Mouse (Mus musculus) liver, adult 2 months (tissue): ENCODE data around the gene Add2. TPM values are rescaled to one million over a fixed set of nuclear protein-coding genes. Genes with fewer than 3 reads are reported as not detected.
"Not testable (repeated sequence)": the region's sequence is repeated elsewhere in the genome, so short reads cannot be mapped to it uniquely, and the experiment has no call there.

Experiments
- DNase-seq: peaks from one replicate; pipeline ENCODE4 v3.0.0-alpha.2; 2011; ENCODE audit warnings: low read depth, low spot score; ENCODE audit errors: extremely low read depth
- H3K27ac ChIP-seq: fragments of 200-500 bp; replicated peaks from 2 replicates; pipeline ENCODE4 v1.5.1; 2012; ENCODE audit warnings: low read depth, mild to moderate bottlenecking, control low read depth, inconsistent platforms, low read length; ENCODE audit not compliant: insufficient read depth
- H3K27me3 ChIP-seq: fragments of 200-500 bp; 2 replicates; pipeline ENCODE4 v1.6.1; 2012; ENCODE audit warnings: mild to moderate bottlenecking, moderate library complexity, low read length, inconsistent platforms; ENCODE audit not compliant: control insufficient read depth, insufficient read depth
- H3K36me3 ChIP-seq: fragments of 200-500 bp; 2 replicates; pipeline ENCODE4 v1.6.1; 2012; ENCODE audit warnings: low read length, inconsistent platforms; ENCODE audit not compliant: control insufficient read depth, insufficient read depth
- H3K4me1 ChIP-seq: fragments of 200-500 bp; 2 replicates; pipeline ENCODE4 v1.6.1; 2011; ENCODE audit warnings: low read length; ENCODE audit not compliant: control insufficient read depth, insufficient read depth
- H3K4me3 ChIP-seq: fragments of 200-500 bp; 2 replicates; pipeline ENCODE4 v1.5.1; 2011; ENCODE audit warnings: low read depth, mild to moderate bottlenecking, control low read depth, low read length, moderate library complexity; ENCODE audit not compliant: insufficient read depth
- H3K79me2 ChIP-seq: fragments of 200-500 bp; 2 replicates; pipeline ENCODE4 v1.6.1; 2012; ENCODE audit warnings: inconsistent platforms, mild to moderate bottlenecking, low read length, moderate library complexity; ENCODE audit not compliant: control insufficient read depth, insufficient read depth
- H3K9ac ChIP-seq: fragments of 200-500 bp; 2 replicates; pipeline ENCODE4 v1.6.1; 2012; ENCODE audit warnings: low read depth, mild to moderate bottlenecking, control low read depth, inconsistent platforms, low read length
- CTCF ChIP-seq: fragments of 200-500 bp; IDR thresholded peaks from 2 replicates; pipeline ENCODE4 v1.5.1; 2011; ENCODE audit warnings: low read depth, low read length, control low read depth
- POLR2A ChIP-seq: fragments of 200-500 bp; IDR thresholded peaks from 2 replicates; pipeline ENCODE4 v1.6.1; 2011; ENCODE audit warnings: low read length, control low read depth; ENCODE audit not compliant: insufficient read depth; ENCODE audit errors: extremely low read depth
- WGBS: fragments of 180-500 bp; shearing (Covaris S2); methylation state at CpG from one replicate; pipeline ENCODE4 v1.1.7; 2018; 5-methylcytosine and 5-hydroxymethylcytosine counted together
- polyA plus RNA-seq: library from polyadenylated mRNA; depleted of rRNA; stranded (reverse); fragments of >200 nt; gene quantifications from 2 replicates; pipeline ENCODE4 v1.2.3, GENCODE M21; 2012; rRNA removed
- total RNA-seq: library from RNA; depleted of rRNA; stranded (reverse); fragments of >200 nt; gene quantifications from 2 replicates; pipeline ENCODE4 v1.2.3, GENCODE M21; 2014; rRNA removed

Add2 gene
- total RNA-seq = under 0.01 and 0.20 TPM in 2 replicates
- not detected in 2 replicates for polyA plus RNA-seq

GRCm38 (mm10) chr6:86028601-86029322 is at the start of gene Add2:
Gene Add2 (plus strand): TSS chr6:86028681.
- no peak for DNase-seq
- H3K9ac ChIP-seq = no peak within 1 kb of the TSS
- no peak within 1 kb of the TSS for H3K4me3 ChIP-seq
- TF ChIP-seq POLR2A = no peak
- no peak for TF ChIP-seq CTCF
- no peaks in the 10 kb centered on the region for H3K79me2 ChIP-seq
- 0 out of 2 replicates have a peak, but pooled peaks cover 7% of the 10 kb centered on the region for H3K27me3 ChIP-seq
- H3K27ac ChIP-seq = no peak within 1 kb of the TSS
- 4% methylated on average over 56 of the region's 56 CpGs for WGBS
- H3K4me1 ChIP-seq = no peaks in the 10 kb centered on the region
- H3K36me3 ChIP-seq = no peaks in the 10 kb centered on the region

- not testable (repeated sequence) for H3K9ac ChIP-seq, H3K4me3 ChIP-seq, H3K27me3 ChIP-seq, H3K27ac ChIP-seq, H3K4me1 ChIP-seq, H3K79me2 ChIP-seq, DNase-seq, H3K36me3 ChIP-seq
- WGBS = 92% methylated on average over 4 of the region's 4 CpGs
Observed at GRCm38 (mm10) chr6:85978736-85979135, 49.7 kb upstream of the Add2 start.

- Histone ChIP-seq H3K4me1 (no peaks in the 10 kb centered on the region), H3K79me2 (no peaks in the 10 kb centered on the region), H3K9ac (no peak overlapping the region), H3K4me3 (no peak overlapping the region), H3K36me3 (no peaks in the 10 kb centered on the region), H3K27ac (no peak overlapping the region), H3K27me3 (no peaks in the 10 kb centered on the region)
- no peak for DNase-seq
- 80% methylated on average over 8 of the region's 8 CpGs for WGBS
- TF ChIP-seq POLR2A (no peak), CTCF (no peak)
Observed at GRCm38 (mm10) chr6:85984351-85984750, 44.1 kb upstream of the Add2 start.

GRCm38 (mm10) chr6:85989570-85989969 is 38.9 kb upstream of the Add2 start:
- not testable (repeated sequence) for H3K4me1 ChIP-seq, H3K36me3 ChIP-seq, H3K9ac ChIP-seq, H3K4me3 ChIP-seq, H3K27ac ChIP-seq, H3K79me2 ChIP-seq, DNase-seq, H3K27me3 ChIP-seq
- WGBS = 86% methylated on average over 5 of the region's 5 CpGs

GRCm38 (mm10) chr6:85990774-85991173 is 37.7 kb upstream of the Add2 start:
- H3K27me3 ChIP-seq, H3K9ac ChIP-seq, H3K79me2 ChIP-seq, H3K4me3 ChIP-seq, H3K4me1 ChIP-seq, H3K36me3 ChIP-seq, DNase-seq, H3K27ac ChIP-seq: not testable (repeated sequence)
- WGBS = 88% methylated on average over 5 of the region's 5 CpGs

- peaks cover 2% of the 10 kb centered on the region; the same call in 1 of the 2 replicates for H3K4me1 ChIP-seq
- no peaks in the 10 kb centered on the region for H3K79me2 ChIP-seq
- DNase-seq = peak; percentile 12
- no peak overlapping the region for H3K4me3 ChIP-seq
- H3K27ac ChIP-seq = no peak overlapping the region
- WGBS = 78% methylated on average over 18 of the region's 18 CpGs
- H3K9ac ChIP-seq = no peak overlapping the region
- no peaks in the 10 kb centered on the region for H3K36me3 ChIP-seq
- peak; percentile 70 for TF ChIP-seq CTCF
- TF ChIP-seq POLR2A = no peak
- no peaks in the 10 kb centered on the region for H3K27me3 ChIP-seq
Observed at GRCm38 (mm10) chr6:86003405-86003925, 25.0 kb upstream of the Add2 start.
